Comparison of ENCODE assay signal across 8 mouse cellular contexts in the genomic region with DNA sequence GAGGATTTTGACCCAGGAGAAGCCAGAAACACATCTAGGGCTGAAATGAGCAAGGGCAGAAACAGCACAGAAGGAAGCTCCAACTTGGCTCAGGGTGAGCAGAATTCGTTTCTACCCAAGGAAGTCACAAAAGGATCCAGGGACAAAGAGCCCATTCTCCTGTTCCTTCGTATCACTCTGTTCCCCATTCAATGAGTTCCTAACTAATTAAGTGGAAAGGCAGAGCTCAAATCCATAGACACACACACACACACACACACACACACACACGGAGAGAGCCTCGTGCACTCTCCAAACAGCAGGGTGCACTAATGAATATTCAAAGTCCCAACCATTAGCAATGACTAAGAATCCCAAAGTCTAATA. TPM values are rescaled to one million over a fixed set of nuclear protein-coding genes. Genes with fewer than 3 reads are reported as not detected.
A peak's percentile ranks its signal among the peaks of the same experiment; 100 is the strongest.
DNase-seq lines count a peak whose midpoint lies in the region; ATAC-seq and TF ChIP-seq lines count a peak whose summit lies in the region.

No protein-coding gene starts in this region.

- no peak for ATAC-seq in kidney, postnatal 0 days (replicated peaks; ENCODE audit: low FRiP score, low read depth)
- ATAC-seq in forebrain, embryonic 16.5 days, result peak; percentile 54
- ATAC-seq in midbrain, embryonic 11.5 days (ENCODE audit: low FRiP score), result peak; percentile 58

- no peak overlapping the region for H3K9ac ChIP-seq in kidney, postnatal 0 days (ENCODE audit: low read depth, low read length)
- H3K9ac ChIP-seq in forebrain, embryonic 16.5 days (replicated peaks; ENCODE audit: low read depth, low read length), result no peak overlapping the region
- no peak overlapping the region for H3K9ac ChIP-seq in midbrain, embryonic 11.5 days (ENCODE audit: low read length)

- H3K9me3 ChIP-seq in kidney, postnatal 0 days (replicated peaks; ENCODE audit: low read length), result no peaks in the 10 kb centered on the region
- H3K9me3 ChIP-seq in forebrain, embryonic 16.5 days (ENCODE audit: control insufficient read depth, low read length), result no peaks in the 10 kb centered on the region
- H3K9me3 ChIP-seq in midbrain, embryonic 11.5 days (ENCODE audit: control insufficient read depth, low read length), result no peaks in the 10 kb centered on the region

- TF ChIP-seq POLR2A in bone marrow macrophage, adult 2 months (IDR thresholded peaks at IDR 0.05; ENCODE audit: borderline replicate concordance, low read depth, low read length), result no peak

- WGBS in kidney, postnatal 0 days, result 52% methylated on average over 4 of the region's 4 CpGs
- WGBS in forebrain, embryonic 16.5 days, result 0% methylated on average over 4 of the region's 4 CpGs
- WGBS in midbrain, embryonic 11.5 days, result 6% methylated on average over 4 of the region's 4 CpGs

- no peaks in the 10 kb centered on the region for H3K36me3 ChIP-seq in kidney, postnatal 0 days (ENCODE audit: insufficient read depth, low read length)
- no peaks in the 10 kb centered on the region for H3K36me3 ChIP-seq in forebrain, embryonic 16.5 days (ENCODE audit: control insufficient read depth, insufficient read depth)
- H3K36me3 ChIP-seq in midbrain, embryonic 11.5 days (ENCODE audit: control insufficient read depth, insufficient read depth, low read length), result no peaks in the 10 kb centered on the region

- DNase-seq in kidney, postnatal 0 days (ENCODE audit: low spot score), result no peak
- no peak for DNase-seq in kidney, adult 9 months
- peak; percentile 92 for DNase-seq in midbrain, embryonic 11.5 days (ENCODE audit: low spot score, missing footprints)
- DNase-seq in urinary bladder, adult 2 months (ENCODE audit: low spot score), result no peak
- no peak for DNase-seq in gastrocnemius, postnatal 36 days
- DNase-seq in frontal cortex, postnatal 14 days (ENCODE audit: low spot score in 2 of 2), result no peak

- H3K4me1 ChIP-seq in kidney, postnatal 0 days (replicated peaks; ENCODE audit: insufficient read depth, low read length), result peaks cover 10% of the 10 kb centered on the region; the same call in 1 of the 2 replicates
- H3K4me1 ChIP-seq in bone marrow macrophage, adult 2 months (ENCODE audit: control insufficient read depth, insufficient read depth, low read length), result peaks cover 18% of the 10 kb centered on the region
- H3K4me1 ChIP-seq in forebrain, embryonic 16.5 days (replicated peaks; ENCODE audit: control insufficient read depth, insufficient read depth, low read length), result peaks cover 48% of the 10 kb centered on the region
- H3K4me1 ChIP-seq in midbrain, embryonic 11.5 days (ENCODE audit: control insufficient read depth, insufficient read depth, low read length), result peaks cover 41% of the 10 kb centered on the region

- H3K4me3 ChIP-seq in kidney, postnatal 0 days (replicated peaks; ENCODE audit: low read depth, low read length), result no peak overlapping the region
- no peak overlapping the region for H3K4me3 ChIP-seq in bone marrow macrophage, adult 2 months (ENCODE audit: insufficient read depth, low read length)
- H3K4me3 ChIP-seq in forebrain, embryonic 16.5 days (replicated peaks; ENCODE audit: low read length), result no peak overlapping the region
- no peak overlapping the region for H3K4me3 ChIP-seq in midbrain, embryonic 11.5 days (ENCODE audit: low read depth, low read length)

- H3K27me3 ChIP-seq in kidney, postnatal 0 days (ENCODE audit: insufficient read depth, low read length), result no peaks in the 10 kb centered on the region
- no peaks in the 10 kb centered on the region for H3K27me3 ChIP-seq in forebrain, embryonic 16.5 days (replicated peaks; ENCODE audit: control insufficient read depth, insufficient read depth, low read length)
- no peaks in the 10 kb centered on the region for H3K27me3 ChIP-seq in midbrain, embryonic 11.5 days (ENCODE audit: control insufficient read depth, insufficient read depth, low read length)

- peak overlapping the region; percentile 78 for H3K27ac ChIP-seq in kidney, postnatal 0 days
- peak overlapping the region; percentile 63; the same call in 1 of the 2 replicates for H3K27ac ChIP-seq in bone marrow macrophage, adult 2 months (ENCODE audit: insufficient read depth, low read depth, low read length)
- H3K27ac ChIP-seq in forebrain, embryonic 16.5 days (ENCODE audit: low read length), result peak overlapping the region; percentile 76
- peak overlapping the region; percentile 77 for H3K27ac ChIP-seq in midbrain, embryonic 11.5 days (ENCODE audit: low read depth, low read length)

- intact Hi-C loops in gastrocnemius, postnatal 36 days (cut with DNase I), result no loop called here

- TF ChIP-seq CTCF in kidney, postnatal 0 days (IDR thresholded peaks at IDR 0.05; ENCODE audit: low read depth), result no peak
- TF ChIP-seq CTCF in bone marrow macrophage, adult 2 months (IDR thresholded peaks at IDR 0.05; ENCODE audit: low read depth, low read length), result no peak

- no peak overlapping the region for H3K4me2 ChIP-seq in kidney, postnatal 0 days (ENCODE audit: low read length)
- peak overlapping the region; percentile 30 for H3K4me2 ChIP-seq in forebrain, embryonic 16.5 days (ENCODE audit: low read length)
- peak overlapping the region; percentile 17; the same call in 1 of the 2 replicates for H3K4me2 ChIP-seq in midbrain, embryonic 11.5 days

RNA-seq across cellular contexts. Expression of a gene that starts 54.0 kb away (rescaled TPM):
- 19.6 and 21.8 TPM in 2 replicates for polyA plus RNA-seq in kidney, postnatal 0 days (2015; fragmentation: Nextera tagmentation; extraction: Ambion mirVana)
- polyA plus RNA-seq in bone marrow macrophage, adult 2 months (2012; ENCODE audit: insufficient read depth, insufficient read length, missing spikeins), result 13.2 and 14.6 TPM in 2 replicates
- 51.3 and 51.6 TPM in 2 replicates for polyA plus RNA-seq in forebrain, embryonic 16.5 days (2015; fragmentation: Nextera tagmentation; extraction: Ambion mirVana)
- 29.9 and 32.1 TPM in 2 replicates for polyA plus RNA-seq in midbrain, embryonic 11.5 days (2014; fragmentation: Nextera tagmentation; extraction: Ambion mirVana)
- polyA plus RNA-seq in urinary bladder, adult 2 months (2012; rRNA removed), result 9.1 TPM in 2 replicates
- total RNA-seq in gastrocnemius, postnatal 36 days (2021), result 10 to 100 TPM; 60.0 to 78.1 TPM
